Mouse (Mus musculus): Measurements from ENCODE around the gene Trim2.

The Trim2 gene

DNA sequence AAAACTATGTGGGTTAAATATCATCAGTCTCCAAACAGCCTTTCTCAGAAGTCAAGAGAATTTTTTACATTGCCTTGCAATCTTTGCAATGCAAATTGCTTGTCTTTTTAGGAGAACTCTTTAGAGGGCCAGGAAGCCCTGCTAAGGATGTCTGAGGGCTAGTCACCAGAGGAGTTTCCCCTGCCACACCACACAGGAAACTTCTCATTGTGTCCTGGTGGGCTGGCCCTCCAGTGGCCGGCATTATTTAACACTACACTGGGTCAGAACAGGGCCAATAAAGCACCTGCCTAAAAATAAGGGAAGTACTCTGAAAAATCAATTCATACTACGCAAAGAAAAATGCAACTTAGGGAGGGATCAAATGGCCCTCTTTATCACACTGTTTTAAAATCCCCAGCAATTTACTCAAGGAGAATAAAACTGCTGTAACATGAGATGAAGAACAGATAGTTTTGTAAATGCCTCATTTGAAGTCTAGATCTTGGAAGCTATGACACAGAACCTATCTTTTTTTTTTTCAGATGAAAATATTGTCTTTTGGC is 87.4 kb downstream of the Trim2 start:
- no peak for DNase-seq

DNA sequence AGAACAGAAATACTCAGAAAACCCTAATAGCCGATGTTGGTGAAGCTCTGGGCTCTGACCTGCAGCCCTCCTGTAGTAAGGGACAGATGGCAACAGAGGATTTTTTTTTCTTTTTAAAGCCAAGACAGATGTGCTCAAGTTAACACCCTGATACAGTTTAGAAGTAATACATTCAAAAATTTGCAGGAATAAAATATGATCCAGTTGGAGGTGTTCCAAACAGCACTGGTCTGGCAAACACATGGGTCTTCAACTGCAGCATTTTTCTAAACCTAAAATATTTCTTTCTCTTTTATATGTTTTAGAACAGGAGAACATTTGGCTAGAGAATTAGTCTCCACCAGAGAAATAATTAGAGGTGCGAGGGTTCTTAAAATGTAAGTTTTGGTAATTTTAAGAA is 88.2 kb downstream of the Trim2 start:
- DNase-seq = no peak

DNA sequence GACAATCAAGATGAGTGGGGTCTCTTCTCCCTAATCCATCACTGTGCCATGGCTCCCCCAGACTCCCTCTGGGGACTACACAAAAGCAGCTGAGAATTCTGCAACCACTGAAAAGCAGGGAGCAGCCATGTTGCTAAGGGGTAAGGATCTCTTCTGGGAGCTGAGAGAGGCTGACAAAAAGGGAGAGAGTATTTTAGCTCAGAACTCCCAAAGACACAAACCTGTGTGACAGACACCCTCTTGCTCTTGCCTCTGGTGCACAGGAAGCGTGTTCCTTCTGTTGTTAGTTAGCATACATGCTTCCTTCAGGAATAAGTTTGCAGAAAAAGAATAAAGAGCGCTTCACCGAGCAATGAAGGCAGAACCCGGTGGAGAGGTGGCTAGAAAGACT is 88.7 kb downstream of the Trim2 start:
- no peak for DNase-seq

DNA sequence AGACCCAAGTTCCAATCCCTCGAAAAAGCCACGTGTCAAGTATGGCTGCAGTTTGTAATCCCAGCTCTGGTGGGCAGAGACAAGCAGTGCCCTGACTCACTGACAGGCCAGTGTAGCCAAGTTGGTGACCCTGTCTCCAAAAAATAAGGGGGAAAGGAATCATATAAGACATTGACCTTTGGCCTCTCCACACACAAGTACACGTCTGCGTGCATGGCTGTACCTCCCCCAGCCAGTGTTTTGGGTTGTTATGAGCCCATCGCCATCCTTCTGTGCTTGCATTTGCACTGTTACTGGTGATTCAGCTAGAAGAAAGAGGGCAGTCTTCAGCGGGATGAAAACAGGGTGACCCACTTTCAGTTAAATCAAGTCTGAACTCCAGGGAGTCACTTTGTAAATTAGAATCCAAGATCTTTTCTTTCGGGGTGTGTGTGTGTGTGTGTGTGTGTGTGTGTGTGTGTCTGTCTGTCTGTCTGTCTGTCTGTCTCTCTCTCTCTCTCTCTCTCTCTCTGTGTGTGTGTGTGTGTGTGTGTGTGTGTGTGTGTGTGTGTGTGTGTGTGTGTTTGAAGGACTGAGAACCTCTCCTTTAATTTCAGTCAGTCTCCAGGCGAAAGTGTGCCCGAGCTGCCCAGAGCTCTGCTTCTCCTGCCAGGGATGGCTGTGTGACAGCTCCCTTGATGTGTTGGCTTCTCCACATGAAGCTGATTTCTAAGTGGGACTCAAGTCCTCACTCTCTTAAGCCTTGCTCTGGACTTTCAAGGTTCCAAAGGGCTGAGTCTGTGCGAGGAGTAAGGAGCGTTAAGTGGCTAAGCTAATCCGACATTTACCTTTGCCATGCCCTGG is 89.3 kb downstream of the Trim2 start:
- DNase-seq = no peak

DNA sequence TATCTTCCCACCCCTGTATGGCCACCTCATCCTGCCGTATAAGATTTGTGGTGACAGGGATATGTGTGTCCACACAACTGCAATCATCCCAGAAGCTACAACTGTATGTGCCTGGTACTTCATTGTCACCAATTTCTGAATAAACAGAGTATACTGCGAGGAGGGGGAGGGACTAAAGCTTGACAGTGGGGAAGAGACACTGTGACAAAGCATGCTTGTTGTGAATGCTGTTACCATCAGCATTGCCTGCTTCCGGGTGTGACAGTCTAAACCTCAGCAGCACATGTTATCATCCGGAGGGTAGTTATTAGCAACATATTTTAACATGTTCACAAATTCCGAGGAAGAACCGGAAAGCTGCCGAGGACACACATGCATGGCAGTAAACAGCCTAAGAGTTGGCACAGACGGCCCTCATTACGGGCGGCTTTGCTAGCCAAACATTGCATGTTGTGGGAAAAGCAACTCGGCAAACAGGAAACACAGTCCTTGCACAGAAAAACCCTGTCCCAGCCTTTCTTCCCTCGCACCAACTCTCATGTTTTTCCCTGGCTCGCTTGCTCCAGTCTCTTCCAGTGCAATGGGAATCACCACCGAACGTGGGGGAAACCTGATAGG is 90.8 kb downstream of the Trim2 start:
- no peak for DNase-seq

DNA sequence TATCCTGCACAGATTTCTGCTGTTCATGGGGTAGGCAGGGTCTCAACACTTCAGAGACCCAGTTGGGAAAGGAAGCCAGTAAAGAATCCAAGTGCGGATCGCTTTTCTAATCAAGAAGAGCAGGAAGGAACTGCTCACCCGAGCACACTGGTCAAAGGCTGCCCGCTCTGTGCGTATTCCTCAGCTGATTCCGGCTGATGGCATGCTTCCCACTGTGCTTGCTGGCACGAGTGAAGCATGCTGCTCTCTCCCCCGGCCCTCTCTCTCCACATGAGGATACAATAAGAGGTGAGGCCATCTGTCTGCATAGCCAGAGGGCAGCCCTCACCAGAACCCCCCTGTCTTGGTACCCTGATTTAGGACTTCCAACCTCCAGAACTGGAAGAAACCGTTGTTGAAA is 91.4 kb downstream of the Trim2 start:
- DNase-seq = peak; percentile 77

DNA sequence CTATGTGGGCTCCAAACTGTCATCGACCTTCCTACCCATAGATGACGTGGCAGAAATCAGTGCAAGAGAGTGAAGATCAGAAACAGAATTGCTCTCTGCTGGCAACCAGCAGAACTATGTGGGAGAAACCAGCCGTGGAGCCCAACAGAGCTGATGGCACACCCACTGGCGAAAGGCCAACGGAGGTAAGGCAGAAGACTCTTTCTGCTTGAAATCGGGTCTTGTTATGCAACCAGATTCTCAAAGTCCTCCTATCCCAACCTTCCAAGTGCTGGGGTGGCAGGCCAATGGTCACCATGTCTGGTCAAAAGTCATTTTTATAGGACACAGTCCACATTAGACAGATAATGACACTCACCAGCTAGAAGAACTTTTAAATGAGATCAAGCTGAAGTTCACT is 92.2 kb downstream of the Trim2 start:
- peak; percentile 93 for DNase-seq

DNA sequence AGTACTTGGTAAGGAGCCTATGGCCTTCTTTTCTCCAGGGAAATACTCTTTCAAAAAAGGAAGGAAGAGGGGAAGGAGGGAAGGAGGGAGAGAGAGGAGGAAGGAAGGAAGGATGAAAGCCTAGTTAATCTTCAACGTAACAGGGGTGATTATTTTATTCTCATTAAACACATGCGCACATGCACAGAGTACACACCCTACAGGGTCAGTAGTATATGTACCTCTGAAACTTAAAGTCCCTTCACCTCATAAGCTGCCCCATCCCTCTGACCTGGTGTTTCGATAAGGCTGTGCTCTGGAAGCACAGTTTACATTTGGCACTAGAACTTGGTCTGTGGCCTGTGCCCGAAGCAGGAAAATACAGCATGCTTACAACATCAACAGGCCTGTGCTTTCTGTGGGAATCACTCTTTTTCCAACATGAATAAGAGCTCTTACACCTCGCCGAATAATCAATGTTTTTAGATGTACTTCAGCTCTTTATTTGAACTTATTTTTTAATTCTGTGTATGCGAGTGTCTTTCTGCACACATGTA is 95.3 kb downstream of the Trim2 start:
- no peak for DNase-seq

DNA sequence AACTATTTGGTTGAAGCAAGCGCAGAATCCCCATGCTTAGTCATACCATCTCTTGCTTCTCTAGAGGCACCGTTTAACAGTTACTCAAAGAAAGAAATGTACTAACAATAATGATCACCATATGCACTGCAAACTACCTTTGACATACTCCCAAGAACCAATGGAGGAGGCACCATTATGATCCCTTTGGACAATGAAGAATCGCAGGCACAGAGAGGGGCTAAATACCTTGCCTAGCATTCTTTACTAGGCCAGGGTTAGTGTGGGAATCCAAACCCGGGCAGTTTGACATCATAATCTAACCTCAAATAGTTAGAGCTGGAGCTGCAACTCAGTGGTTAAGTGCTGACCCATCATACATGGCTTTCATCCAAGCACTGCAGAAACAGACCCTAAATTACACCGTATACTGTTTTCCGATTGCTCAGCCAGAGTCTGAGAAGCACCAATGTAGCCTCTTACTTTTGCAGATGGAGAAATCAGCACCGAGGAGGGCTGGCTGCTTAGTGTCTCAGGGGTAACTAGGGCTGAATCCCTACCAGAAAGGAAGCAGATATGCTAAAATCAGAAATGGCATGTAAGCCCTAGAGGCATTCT is 97.7 kb downstream of the Trim2 start:
- no peak for DNase-seq

DNA sequence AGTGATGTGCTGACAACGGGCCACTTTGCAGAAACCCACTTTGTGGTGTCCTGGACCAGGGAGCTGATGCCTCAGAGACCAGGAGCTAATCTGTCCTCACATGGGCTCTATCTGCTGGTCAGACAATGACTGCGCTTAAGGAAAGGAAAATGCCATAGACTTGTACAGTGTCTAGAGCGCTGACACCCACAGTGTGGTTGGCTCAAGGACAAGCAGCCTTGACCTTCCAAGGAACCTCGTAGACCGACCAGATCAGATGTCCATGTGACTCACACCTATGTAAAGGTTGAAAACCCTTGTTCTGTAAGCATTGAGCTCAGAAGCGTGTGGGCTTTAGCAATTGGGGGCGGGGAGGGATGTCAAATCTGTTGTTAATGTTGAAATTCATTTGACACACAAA is 98.2 kb downstream of the Trim2 start:
- DNase-seq = no peak

DNA sequence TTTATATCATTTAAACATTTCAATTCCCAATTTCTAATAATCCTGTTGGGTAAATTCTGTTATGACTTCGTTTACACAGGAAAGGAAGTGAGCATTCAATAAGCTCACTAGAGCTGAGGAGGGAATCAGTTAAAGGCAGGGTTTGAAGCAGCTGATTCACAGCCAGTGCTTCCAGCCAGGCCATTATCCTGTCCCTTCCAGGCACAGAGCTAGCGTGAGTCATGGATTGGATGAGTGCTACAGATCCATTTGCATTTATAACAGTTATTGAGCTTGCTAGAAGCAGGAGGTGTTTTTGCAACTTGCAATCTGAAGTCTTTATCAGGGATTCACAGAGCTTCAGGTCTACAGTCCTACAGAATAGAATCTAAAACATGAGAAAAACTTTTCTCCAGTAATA is 99.3 kb downstream of the Trim2 start:
- no peak for DNase-seq

DNA sequence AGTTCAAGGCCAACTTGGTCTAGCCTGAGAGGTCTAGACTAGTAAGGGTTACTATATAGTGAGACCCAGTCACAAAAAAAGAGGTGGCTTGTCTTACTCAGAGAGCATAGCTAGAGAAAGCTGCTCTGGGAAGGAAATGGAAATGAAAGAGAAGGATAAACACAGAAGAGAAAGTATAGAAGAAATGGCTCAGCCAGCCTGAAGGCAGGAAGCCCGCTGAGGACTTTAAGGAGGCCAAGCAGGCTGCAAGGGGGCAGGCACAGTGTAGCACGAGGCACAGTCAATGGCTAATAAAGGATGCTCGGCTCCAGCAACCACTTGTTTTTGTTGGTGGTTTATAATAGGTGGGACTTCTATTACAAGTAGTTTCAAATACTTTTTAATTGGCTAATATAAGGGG is 100.6 kb downstream of the Trim2 start:
- no peak for DNase-seq

DNA sequence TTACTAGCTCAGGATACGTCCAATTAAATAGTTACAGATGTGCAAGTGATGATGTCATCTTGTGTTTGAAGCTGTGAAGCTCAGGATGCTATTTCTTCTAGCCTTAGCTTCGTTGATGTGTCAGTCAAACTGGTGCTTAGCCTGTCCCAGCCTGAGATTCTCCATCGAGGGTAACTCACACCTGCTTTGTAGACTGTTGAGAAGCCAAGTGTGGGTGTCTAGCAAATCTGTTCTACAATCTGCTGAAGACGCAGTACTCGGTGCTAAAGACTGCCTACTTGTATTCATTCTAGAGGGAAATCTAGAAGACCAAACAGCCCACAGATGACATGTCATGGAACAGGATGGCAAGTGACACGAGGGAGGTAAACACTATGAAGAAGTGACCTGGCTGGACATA is 101.0 kb downstream of the Trim2 start:
- DNase-seq = no peak

DNA sequence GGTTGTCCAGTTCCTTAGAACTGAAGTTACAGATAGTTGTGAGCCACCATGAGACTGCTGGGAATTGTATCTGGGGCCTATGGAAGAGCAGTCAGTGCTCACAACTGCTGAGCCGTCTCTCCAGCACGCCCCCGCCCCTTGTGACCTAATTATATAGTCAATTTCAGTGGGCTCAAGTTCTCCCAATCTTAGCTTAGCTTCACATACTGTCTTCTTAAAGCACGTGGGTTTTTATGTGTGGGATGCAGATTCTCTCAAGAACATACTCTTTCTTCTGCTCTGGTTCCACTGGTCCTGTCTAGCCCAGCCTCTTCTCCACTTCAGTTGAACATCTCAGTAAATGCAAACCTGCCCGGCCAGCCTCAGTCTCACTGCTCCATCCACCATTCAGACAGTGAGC is 102.0 kb downstream of the Trim2 start:
- no peak for DNase-seq

DNA sequence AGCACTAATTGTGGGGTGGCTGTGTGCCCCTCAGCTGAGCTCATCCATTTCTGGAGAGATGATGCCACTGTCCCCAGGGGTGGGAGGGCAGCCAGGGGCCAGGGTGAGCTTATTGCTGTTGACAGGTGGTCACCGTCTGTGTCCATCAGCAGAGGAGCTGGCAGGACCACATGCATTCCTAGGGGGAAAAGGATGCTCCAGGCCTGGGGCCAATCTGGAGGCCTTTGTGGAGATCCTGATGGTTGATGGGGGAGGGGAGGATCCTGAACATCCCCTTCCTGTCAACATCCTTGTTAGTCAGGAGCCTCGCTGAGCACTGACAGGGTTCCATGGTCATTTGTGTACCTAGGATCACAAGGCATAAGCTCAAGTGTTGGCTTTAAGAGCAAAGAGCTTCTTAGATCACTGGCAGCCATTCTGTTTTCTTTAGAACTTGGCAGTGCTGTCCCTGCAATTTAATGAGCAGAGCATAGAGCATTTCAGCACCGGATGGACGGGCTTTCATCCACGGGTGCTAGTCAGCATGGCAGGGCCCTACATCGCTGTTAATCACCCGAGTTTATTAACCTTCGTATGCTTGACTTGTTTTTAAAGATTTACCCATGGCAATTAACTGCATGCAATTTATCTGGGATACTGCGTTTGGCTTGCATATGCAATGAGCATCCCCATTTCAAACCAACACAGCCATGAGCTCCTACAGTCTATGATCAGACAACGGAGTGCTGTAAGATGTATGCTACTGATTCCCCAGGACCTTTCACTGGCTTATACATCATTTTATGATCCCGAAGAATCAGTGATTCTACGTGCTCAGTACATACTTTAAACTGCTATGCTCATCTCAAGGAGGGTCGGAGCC is 105.9 kb downstream of the Trim2 start:
- no peak for DNase-seq

DNA sequence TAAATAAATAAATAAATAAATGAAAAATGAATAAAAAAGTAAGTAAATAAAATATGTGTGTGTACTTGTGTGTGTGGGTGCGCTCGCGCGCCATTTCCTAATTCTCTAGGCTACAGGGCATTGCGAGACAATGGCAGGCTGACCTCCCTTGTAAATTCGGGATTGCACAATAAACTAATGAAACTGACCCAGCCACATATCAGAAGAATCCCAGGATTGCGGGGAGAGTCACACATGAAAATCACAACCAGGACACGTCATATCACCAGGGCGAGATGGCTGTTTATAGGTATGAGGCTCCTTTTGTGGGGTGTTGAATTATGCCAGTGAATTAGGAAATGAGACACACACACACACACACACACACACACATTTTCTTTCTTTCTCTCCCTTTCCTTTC is 107.2 kb downstream of the Trim2 start:
- no peak for DNase-seq

DNA sequence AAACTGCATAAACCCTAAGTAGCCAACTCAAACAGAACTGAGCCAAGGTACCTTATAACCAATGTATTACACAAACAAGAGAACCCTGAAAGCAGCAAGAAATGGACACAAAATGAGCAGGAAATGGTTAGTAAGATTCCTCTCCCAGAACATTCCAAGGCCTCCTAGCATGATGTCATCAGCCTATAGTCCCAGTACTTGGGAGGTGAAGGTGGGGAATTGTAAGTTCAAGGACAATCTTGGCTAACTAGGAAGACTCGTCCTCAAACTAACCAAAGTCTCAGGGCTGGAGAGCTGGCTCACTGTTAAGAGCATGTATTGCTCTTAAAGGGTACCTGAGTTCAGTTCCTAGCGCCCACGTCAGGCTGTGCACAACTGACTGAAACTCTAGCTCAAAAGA is 108.4 kb downstream of the Trim2 start:
- DNase-seq = no peak

DNA sequence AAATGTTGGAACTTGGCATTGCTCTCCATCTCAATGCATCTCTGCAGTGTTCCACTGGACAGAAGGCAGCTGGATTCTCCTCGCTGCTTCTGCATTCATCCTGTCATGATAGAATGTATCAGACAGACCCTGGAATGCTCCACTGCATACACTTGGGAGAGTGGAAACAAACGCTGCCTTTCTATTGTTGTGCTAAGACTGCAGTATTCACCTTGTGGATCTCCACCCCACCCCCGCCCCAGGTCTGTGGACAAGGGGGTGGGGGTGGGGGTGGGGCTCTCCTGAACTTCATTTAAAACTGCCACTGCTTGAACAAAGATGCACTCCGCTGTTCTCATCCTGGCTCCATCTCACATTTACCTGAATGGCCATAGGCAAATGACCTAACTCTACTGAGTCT is 112.8 kb downstream of the Trim2 start:
- DNase-seq = no peak

DNA sequence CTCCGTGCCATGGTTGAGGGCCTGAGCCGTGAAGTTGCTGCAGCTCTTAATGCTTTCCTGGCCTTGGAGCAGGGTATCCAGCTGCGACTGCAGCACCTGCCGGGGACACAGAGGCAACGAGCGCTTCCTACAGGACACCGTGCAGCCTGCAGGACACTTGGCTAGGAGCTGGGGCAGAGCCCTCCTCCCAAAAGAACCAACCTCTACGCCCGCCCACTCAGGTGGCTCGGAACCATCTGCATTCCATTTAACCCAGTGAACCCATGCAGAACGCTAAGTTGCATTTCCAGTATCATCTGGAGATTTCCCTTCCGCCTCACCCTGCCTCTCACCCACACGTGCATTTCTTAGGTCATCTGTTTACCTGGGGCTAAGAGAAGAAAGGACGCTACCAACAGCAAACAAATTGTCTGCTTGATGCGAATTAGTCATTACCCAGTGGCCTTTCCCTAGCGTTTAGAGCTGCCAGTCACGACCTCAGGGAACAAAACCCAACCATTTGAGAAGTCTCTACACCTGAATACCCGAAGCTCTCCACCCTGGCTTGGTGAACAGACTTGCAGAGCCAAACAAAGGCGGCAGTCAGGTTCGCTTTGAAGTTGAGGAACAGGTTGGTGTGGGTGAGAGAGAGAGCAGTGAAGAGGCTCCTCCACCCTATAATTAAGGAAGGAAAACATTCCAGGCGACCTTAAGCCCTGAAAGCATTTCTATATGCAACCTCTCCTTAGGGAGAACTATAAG is 115.4 kb downstream of the Trim2 start:
- DNase-seq = peak; percentile 15

DNA sequence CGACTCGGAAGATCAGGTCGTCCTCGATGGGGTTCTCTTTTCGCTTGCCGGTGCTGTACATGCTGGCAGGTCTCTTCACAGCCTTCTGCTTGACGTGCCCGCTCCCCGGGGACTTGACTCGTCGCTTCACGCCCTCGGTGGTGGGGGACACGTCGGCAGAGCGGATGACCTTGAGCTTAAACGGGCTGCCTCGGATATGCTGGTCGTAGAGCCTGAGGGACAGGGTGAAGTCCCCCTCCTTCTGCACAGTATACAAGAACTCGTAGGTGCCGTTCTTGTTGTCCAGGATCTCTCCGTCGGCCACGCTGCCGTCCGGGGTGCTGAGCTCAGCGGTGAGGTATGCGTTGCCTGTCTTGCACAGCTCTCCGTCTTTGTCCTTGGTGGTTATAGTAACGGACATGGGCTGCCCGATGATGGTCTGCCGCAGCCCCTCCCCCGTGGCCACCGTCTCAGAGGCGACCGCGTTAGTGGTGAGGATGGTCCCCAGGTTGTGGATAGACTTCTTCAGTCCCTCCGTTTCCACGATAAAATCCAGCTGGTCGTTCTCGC is 116.1 kb downstream of the Trim2 start:
- DNase-seq = no peak

DNA sequence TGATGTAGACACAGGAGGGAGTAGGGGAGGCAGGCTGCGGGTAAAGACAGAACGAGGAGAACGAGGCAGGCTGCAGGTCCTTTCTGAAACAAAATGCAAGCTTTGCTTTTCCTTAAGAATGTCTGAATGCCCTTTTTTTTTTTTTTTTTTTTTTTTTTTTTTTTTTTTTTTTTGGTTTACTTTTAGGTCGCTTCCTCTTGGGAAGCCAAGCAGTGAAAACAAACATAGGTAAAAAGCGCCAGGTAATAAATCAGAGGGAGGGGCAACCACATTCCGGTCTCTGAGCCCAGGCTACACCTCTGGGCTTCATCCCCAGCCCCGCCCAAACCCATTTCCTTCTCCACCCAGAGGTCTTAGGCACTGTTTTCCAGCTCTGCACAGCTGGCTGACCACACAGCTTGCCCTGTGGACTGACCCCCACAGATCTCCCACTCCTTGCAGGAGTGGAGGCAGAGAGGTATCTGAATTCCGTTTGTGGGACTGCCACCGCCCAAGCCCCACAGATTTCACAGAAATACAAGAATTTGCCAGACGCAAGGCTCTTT is 117.0 kb downstream of the Trim2 start:
- peak; percentile 24 for DNase-seq
